Mouse (Mus musculus) forebrain, embryonic 10.5 days (tissue): ENCODE data around the gene Hal. TPM values are rescaled to one million over a fixed set of nuclear protein-coding genes. Genes with fewer than 3 reads are reported as not detected.

Experiments
- DNase-seq: peaks from one replicate; pipeline ENCODE4 v3.0.0-alpha.2; 2017; ENCODE audit warnings: low spot score; ENCODE audit errors: extremely low spot score
- H3K27ac ChIP-seq: fragments of 300-500 bp; sonication (generic); 2 replicates; pipeline ENCODE4 v1.5.1; 2016; ENCODE audit warnings: mild to moderate bottlenecking
- H3K27me3 ChIP-seq: fragments of 300-500 bp; sonication (generic); 2 replicates; pipeline ENCODE4 v1.6.1; 2016; ENCODE audit warnings: mild to moderate bottlenecking; ENCODE audit not compliant: poor library complexity, severe bottlenecking
- H3K36me3 ChIP-seq: fragments of 300-500 bp; sonication (generic); replicated peaks from 2 replicates; pipeline ENCODE4 v1.6.1; 2016; ENCODE audit warnings: mild to moderate bottlenecking, moderate library complexity
- H3K4me1 ChIP-seq: fragments of 300-500 bp; sonication (generic); 2 replicates; pipeline ENCODE4 v1.6.1; 2016
- H3K4me3 ChIP-seq: fragments of 300-500 bp; sonication (generic); 2 replicates; pipeline ENCODE4 v1.5.1; 2016; ENCODE audit warnings: mild to moderate bottlenecking, moderate library complexity
- H3K9me3 ChIP-seq: fragments of 300-500 bp; sonication (generic); 2 replicates; pipeline ENCODE4 v1.6.1; 2016; ENCODE audit warnings: mild to moderate bottlenecking, moderate library complexity
- WGBS: fragments of 180-500 bp; shearing (Covaris S2); methylation state at CpG from one replicate; pipeline ENCODE4 v1.1.7; 2016; 5-methylcytosine and 5-hydroxymethylcytosine counted together
- polyA plus RNA-seq: library from polyadenylated mRNA; unstranded; fragments of >200 nt; fragmentation: Nextera tagmentation; extraction: Ambion mirVana; gene quantifications from 2 replicates; pipeline ENCODE4 v1.2.1, GENCODE M21; 2016

The Hal gene
- polyA plus RNA-seq, 1 experiment from 2014 or later = 0.26 TPM

DNA sequence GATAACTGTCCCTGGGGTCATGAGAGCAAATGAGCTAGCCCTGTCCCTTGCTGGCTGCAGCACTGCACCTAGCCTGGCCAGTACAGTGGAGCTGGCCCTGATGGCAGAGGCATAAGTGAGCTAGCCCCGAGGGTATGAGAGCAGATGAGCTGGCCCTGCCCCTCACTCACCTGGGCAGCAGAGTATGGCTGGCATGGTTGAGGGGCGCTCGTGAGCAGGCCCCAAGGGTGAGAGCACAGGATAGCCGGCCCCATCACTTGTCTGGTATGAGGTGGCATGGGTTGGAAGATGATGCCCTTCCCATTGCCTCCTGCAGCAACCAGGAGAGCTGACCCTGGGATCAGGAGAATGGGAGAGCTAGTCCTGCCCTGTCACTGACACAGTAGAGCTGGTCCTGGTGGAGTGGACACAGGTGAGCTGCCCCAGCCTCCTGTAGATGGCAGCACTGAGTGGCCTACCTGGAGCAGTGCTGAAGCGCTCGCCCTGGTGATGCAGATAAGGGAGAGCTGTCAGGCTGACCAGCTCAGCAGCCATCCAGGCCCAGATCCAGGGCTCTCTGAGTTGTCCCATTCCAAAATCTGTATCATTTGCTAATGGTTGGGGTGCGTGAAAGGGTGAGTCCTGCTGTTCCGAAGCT is 3.4 kb upstream of the Hal start:
- H3K4me1 ChIP-seq = peaks cover 21% of the 10 kb centered on the region
- H3K36me3 ChIP-seq = peaks cover 52% of the 10 kb centered on the region
- no peak overlapping the region for H3K27ac ChIP-seq
- H3K27me3 ChIP-seq = no peaks in the 10 kb centered on the region
- H3K9me3 ChIP-seq = no peaks in the 10 kb centered on the region
- H3K4me3 ChIP-seq = no peak overlapping the region
- DNase-seq = peak; percentile 35
- WGBS = 73% methylated on average over 8 of the region's 8 CpGs

DNA sequence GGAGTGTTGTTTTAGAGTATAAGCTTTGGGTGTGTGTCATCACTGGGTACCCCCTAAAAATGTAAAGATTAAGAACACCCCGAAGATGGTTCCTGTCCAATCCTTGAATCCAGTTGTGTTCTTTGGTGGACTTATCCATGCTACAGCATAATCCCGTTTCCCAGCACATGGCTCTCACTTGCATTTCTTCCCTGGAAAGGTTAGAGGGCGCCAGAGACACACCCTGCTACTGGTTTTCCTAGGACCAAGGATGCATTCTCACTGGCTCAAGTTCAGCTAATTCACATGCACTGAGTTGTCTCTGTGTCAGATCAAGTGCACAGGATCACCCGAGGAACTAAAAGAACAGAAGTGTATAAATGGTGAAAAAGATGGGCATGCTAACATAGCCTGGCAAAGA is 1.9 kb upstream of the Hal start:
- Histone ChIP-seq H3K4me3 (no peak overlapping the region), H3K4me1 (peaks cover 25% of the 10 kb centered on the region), H3K27ac (no peak overlapping the region), H3K36me3 (peaks cover 38% of the 10 kb centered on the region), H3K27me3 (no peaks in the 10 kb centered on the region), H3K9me3 (no peaks in the 10 kb centered on the region)
- peak; percentile 35 for DNase-seq
- WGBS = 35% methylated on average over 4 of the region's 4 CpGs

DNA sequence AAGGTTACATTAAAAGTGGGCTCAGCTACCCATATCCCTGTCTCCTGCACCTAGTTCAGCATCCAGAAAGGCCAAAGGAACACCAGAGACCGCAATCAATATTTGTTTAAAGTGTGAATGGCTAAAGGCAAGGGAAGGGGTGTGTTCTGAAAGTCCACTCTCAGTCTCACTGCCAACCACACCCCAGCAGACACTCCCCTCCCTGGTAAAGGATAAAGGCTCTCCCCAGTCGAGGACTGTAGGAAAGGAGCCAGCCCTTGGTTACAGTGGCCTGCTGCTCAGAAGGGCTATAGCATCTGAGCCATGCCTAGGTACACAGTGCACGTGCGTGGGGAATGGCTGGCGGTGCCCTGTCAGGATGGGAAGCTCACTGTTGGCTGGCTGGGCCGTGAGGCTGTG is 259 bp downstream of the Hal start:
- H3K4me3 ChIP-seq = no peak overlapping the region
- DNase-seq = no peak
- H3K27ac ChIP-seq = peak overlapping the region; percentile 11; the same call in 1 of the 2 replicates
- H3K27me3 ChIP-seq = no peaks in the 10 kb centered on the region
- no peaks in the 10 kb centered on the region for H3K9me3 ChIP-seq
- H3K36me3 ChIP-seq = peaks cover 17% of the 10 kb centered on the region
- peaks cover 25% of the 10 kb centered on the region for H3K4me1 ChIP-seq
- 79% methylated on average over 6 of the region's 6 CpGs for WGBS

DNA sequence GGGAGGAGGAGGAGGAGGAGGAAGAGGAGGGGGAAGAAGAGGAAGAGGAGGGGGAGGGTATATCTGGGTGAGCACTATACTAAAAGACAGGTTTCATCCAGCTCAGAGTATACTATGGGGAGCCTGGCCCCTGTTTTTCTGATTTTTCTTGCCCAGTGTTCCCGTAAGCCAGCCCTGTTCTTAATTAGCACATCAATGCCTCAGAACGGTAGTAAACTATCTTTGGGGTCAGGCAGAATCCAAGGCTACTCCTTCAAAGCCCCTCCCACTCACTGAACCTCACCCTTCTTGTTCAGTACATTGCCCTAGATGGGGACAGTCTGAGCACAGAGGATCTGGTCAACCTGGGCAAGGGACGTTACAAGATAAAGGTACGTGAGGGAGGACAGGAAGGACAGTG is 1.9 kb downstream of the Hal start:
- H3K9me3 ChIP-seq = no peaks in the 10 kb centered on the region
- peaks cover 2% of the 10 kb centered on the region; the same call in 1 of the 2 replicates for H3K36me3 ChIP-seq
- no peak overlapping the region for H3K4me3 ChIP-seq
- 52% methylated on average over 4 of the region's 4 CpGs for WGBS
- H3K4me1 ChIP-seq = peaks cover 25% of the 10 kb centered on the region
- no peak overlapping the region for H3K27ac ChIP-seq
- DNase-seq = no peak
- H3K27me3 ChIP-seq = no peaks in the 10 kb centered on the region

DNA sequence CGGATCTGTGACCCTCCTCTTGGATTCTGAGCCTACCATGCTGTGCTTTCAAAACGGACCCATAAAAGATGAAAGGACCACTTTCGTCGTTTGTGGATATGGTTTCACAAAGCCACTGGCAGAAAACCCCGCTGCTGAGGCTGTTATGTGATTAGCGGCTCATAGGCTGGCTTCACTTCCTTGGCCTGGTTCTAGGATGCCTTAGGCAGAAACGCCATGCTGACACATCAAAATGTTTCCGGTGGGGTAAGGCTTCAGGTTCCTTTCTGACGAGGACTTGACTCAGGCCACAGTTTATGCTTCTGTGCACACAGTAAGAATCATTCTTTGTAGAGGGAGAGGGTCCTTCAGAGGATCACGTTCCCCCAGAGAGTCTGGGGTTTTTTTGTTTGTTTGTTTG is 12.3 kb downstream of the Hal start:
- Histone ChIP-seq H3K4me1 (peaks cover 6% of the 10 kb centered on the region; the same call in 1 of the 2 replicates), H3K36me3 (no peaks in the 10 kb centered on the region), H3K27me3 (no peaks in the 10 kb centered on the region), H3K4me3 (no peak overlapping the region), H3K9me3 (no peaks in the 10 kb centered on the region), H3K27ac (no peak overlapping the region)
- no peak for DNase-seq
- WGBS = 56% methylated on average over 10 of the region's 10 CpGs

DNA sequence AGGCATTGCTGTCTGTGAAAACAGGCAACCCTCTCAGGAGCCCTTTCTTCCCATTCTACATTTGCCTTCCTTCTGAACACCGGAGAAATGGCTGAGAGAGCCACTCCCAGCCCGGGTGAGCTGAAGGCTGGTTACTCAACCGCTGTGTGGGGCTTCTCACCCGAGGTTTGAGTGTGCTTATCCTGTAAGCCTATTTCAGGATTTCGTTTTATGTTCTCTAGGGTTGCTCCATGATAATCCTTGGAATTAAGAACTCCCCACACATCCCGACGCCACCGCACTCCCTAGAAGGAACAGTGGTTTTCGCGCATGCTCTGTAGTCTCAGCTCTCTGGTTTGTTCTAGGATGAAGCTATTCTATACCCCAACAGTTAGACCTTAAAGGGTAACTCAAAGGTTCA is 12.8 kb downstream of the Hal start:
- Histone ChIP-seq H3K27ac (no peak overlapping the region), H3K36me3 (no peaks in the 10 kb centered on the region), H3K4me3 (no peak overlapping the region), H3K9me3 (no peaks in the 10 kb centered on the region), H3K4me1 (peaks cover 6% of the 10 kb centered on the region; the same call in 1 of the 2 replicates), H3K27me3 (no peaks in the 10 kb centered on the region)
- no peak for DNase-seq
- 78% methylated on average over 10 of the region's 10 CpGs for WGBS

DNA sequence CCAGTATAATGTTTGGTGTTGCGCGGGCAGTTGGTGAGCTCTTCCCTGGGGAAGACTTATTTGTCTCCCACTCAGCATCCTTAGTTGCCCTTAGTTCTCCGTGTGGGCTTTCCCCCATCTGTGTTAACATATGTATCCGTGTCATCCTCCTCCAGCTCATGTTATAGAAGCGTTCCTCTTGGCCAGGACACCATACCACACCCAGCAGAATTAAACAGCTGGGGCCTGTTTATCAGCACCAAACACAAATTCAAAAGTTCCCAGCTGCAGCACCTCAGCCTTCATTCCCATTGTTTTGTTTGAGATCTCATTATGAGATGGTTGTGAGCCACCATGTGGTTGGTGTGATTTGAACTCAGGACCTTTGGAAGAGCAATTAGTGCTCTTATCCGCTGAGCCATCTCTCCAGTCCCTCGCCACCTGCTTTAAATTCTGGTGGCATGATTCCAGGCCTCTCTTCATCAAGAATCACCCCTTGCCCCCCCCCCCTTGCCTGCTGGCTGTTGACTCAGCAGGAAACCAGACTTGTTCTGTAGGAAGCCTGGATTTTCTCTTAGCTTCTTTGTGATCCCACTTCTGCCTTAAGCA is 19.9 kb downstream of the Hal start:
- H3K4me3 ChIP-seq = no peak overlapping the region
- H3K27ac ChIP-seq = no peak overlapping the region
- H3K9me3 ChIP-seq = no peaks in the 10 kb centered on the region
- H3K36me3 ChIP-seq = no peaks in the 10 kb centered on the region
- H3K4me1 ChIP-seq = no peaks in the 10 kb centered on the region
- DNase-seq = no peak
- 85% methylated on average over 7 of the region's 7 CpGs for WGBS
- H3K27me3 ChIP-seq = no peaks in the 10 kb centered on the region

DNA sequence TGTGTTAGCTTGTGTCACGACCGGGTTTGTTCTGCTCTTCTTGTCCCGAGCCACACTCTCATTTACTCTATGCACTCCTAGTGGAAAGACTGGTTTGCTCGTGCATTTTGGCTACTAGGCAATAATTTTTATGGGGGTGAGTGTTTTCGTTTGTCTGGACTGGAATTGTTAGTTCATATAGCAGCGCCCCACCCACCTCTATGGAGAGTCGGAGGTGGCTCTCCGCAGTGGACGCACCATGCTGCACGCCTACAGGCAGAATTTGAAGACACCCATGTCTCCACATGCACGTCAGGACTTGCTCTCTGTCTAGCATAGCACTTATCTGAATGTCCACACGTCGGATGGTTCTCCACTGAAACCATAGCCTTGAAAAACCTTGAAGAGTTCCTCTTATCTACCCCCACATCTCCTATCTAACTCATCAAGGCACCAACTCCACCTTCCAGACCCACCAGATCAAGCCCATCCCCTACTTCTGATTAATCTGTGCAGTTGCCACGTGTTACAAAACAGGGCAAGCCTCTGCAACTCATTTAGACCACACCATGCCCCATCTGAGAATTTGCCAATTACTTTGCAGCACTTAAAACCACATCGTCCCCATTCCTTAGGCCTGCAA is 21.1 kb downstream of the Hal start:
- H3K36me3 ChIP-seq = no peaks in the 10 kb centered on the region
- no peaks in the 10 kb centered on the region for H3K9me3 ChIP-seq
- H3K4me1 ChIP-seq = no peaks in the 10 kb centered on the region
- no peak overlapping the region for H3K27ac ChIP-seq
- H3K4me3 ChIP-seq = no peak overlapping the region
- WGBS = 89% methylated on average over 15 of the region's 15 CpGs
- DNase-seq = no peak
- H3K27me3 ChIP-seq = no peaks in the 10 kb centered on the region

DNA sequence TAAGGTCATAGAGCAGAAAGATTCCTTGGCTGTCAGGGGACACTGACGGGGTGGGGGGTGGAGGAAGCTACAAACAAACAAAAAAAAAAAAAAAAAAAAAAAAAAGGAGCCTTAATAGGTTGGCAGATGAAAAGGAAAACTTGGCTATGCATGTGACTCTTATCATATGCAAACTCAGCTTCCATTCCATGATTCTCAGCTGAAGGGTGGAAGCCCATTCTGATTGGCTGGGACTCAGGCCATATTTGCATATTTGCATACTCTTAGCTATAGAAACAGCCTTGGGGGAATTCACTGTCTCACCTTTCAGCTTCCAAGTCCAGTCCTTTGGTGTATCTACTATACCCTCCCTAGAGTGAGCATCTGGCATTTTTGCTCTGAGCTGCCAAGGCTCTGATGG is 26.9 kb downstream of the Hal start:
- no peaks in the 10 kb centered on the region for H3K27me3 ChIP-seq
- H3K4me3 ChIP-seq = no peak overlapping the region
- H3K27ac ChIP-seq = no peak overlapping the region
- no peaks in the 10 kb centered on the region for H3K36me3 ChIP-seq
- no peak for DNase-seq
- H3K4me1 ChIP-seq = no peaks in the 10 kb centered on the region
- WGBS = 27% methylated on average over 1 of the region's 1 CpGs
- H3K9me3 ChIP-seq = no peaks in the 10 kb centered on the region

DNA sequence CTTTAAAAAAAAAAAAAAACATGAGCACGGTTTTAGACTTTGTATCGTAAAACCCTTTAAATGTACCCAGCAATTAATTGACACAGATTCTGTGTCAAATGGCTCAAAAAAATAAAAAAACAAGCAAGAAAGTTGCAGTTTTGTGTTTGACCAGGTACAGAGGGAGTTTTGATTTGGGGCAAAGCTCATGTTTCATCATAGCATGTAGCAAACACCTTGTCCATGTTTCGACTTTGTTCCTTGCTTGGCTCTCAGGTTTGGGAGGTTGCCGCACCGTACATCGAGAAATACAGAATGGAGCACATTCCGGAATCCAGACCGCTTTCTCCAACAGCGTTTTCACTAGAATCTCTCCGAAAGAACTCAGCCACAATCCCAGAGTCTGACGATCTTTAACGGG is 27.4 kb downstream of the Hal start:
- H3K4me3 ChIP-seq = no peak overlapping the region
- no peaks in the 10 kb centered on the region for H3K27me3 ChIP-seq
- H3K27ac ChIP-seq = no peak overlapping the region
- no peaks in the 10 kb centered on the region for H3K4me1 ChIP-seq
- H3K36me3 ChIP-seq = no peaks in the 10 kb centered on the region
- DNase-seq = no peak
- H3K9me3 ChIP-seq = no peaks in the 10 kb centered on the region
- WGBS = 89% methylated on average over 12 of the region's 12 CpGs

DNA sequence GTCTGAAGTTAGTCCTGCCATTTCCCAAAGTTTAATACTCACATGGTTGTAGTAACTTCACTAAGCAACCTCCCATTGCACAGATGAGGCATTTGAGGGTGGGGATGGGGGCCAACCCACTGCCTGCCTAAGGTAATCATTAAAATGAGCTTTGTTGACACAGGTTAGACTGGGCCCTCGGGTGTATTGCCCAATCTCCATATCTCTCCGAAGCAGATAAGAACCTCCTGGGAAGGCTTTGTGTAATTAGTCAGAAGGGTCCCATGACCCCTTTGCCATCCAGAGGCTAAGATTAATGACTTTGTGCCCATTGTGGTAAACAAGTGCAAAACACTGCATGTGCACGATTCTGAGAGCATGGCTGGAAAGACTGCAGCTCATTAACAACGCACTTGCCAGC is 29.2 kb downstream of the Hal start:
- Histone ChIP-seq H3K9me3 (no peaks in the 10 kb centered on the region), H3K4me3 (no peak overlapping the region), H3K4me1 (no peaks in the 10 kb centered on the region), H3K27me3 (no peaks in the 10 kb centered on the region), H3K36me3 (no peaks in the 10 kb centered on the region), H3K27ac (no peak overlapping the region)
- WGBS = 71% methylated on average over 4 of the region's 4 CpGs
- no peak for DNase-seq

DNA sequence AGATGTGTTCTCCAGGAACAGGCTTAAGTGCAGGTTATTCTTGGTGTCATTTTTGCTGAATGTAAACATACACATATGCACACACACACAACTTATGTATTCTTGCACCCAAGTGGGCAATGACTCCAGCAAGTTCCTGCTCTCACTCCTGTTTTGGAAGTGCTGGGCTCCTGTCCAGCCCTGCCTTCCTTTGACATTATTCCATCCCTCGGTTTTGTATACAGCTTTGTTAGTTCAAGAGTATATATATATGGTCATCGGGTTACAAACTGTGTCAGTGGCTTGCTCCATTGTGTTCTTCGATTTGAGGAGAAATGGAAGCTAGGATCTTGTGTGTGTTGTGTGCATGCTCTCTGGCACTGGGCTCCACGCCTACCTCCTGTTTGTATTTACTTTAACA is 29.6 kb downstream of the Hal start:
- Histone ChIP-seq H3K27me3 (no peaks in the 10 kb centered on the region), H3K4me3 (no peak overlapping the region), H3K27ac (no peak overlapping the region), H3K9me3 (no peaks in the 10 kb centered on the region), H3K4me1 (no peaks in the 10 kb centered on the region), H3K36me3 (no peaks in the 10 kb centered on the region)
- WGBS = 85% methylated on average over 4 of the region's 4 CpGs
- DNase-seq = no peak

DNA sequence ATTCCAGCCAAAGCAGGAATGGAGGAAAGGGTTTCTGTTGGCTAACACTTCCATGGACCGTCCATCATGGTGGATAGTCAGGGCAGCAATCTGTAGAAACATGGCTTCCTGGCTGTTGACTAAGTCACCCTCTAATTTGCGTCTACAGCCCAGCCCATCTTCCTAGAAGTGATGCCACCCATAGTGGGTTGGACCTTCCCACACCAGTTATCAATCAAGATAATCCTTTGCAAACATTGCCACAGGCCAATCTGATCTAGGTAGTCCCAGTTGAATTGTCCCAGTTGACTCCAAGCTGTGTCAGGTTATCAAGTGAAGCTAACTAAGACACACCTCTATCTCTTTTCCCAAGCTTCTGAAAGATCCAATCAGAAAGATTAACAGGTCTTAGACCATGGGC is 30.1 kb downstream of the Hal start:
- Histone ChIP-seq H3K36me3 (no peaks in the 10 kb centered on the region), H3K27ac (no peak overlapping the region), H3K4me1 (no peaks in the 10 kb centered on the region), H3K4me3 (no peak overlapping the region), H3K9me3 (no peaks in the 10 kb centered on the region), H3K27me3 (no peaks in the 10 kb centered on the region)
- WGBS = 91% methylated on average over 2 of the region's 2 CpGs
- no peak for DNase-seq
